Mouse (Mus musculus) testis, adult 10 weeks (tissue): Measurements from ENCODE around the gene Ppp2r5a. TPM values are rescaled to one million over a fixed set of nuclear protein-coding genes. Genes with fewer than 3 reads are reported as not detected.

Source experiments
- polyA plus RNA-seq: library from polyadenylated mRNA; stranded (reverse); fragments of 350-450 nt; fragmentation: Illumina TruSeq; extraction: RNeasy Lipid Tissue Mini Kit (QIAGEN cat#74804); gene quantifications from one replicate; pipeline ENCODE4 v1.2.3, GENCODE M21; 2014; ENCODE audit warnings: low read depth, low replicate concordance

The Ppp2r5a gene
- 49.0 TPM for polyA plus RNA-seq

DNA sequence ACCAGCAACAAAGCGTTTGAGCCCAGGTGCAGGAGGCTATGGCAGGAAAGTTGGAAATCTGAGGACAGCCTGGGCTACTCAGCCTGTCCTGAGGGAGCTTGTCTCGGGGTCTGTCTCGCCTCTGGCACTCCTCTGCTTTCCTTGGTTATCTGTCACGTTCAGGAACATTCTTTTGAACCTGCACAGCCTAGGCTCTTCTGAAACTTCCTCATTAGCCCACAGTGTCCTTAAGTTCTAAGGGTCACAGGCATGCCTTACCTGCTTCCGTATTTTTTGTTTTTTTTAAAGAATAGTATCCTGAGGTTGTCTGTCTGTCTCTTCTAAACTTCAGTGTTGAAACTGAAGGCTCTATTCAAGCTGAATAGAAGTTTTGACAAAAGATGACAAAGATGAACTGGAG is at the start of gene Ppp2r5a:
Gene Ppp2r5a (minus strand): TSS at position 199 of the 400 bp plus-strand sequence.

DNA sequence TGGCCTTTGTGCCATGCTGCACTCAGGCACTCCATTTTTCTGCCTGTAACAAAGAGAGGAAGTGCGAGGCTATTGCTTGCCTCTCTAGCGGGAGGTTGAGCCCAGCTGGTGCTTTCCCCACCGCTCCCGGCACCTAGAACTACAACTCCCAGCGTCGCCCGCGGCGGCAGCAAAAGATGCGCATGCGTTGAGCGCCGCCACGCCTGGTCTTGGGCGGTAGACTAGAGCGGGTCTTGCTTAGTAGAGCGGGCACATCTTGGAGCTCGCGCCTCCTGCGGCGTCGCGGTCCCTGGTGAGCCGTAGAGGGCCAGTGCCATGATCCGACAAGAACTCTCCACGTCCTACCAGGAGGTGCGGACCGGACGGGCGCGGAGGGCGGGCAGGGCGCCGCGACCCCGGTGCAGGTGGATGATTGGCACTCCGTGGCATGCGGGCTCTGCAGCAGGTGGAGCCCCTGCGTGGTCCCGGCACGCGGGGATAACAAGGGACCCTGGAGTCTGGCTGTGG is 77.3 kb downstream of the Ppp2r5a start, which contains the start of gene Tmem206:
Gene Tmem206 (plus strand): TSS at position 187 of the 507 bp plus-strand sequence.

DNA sequence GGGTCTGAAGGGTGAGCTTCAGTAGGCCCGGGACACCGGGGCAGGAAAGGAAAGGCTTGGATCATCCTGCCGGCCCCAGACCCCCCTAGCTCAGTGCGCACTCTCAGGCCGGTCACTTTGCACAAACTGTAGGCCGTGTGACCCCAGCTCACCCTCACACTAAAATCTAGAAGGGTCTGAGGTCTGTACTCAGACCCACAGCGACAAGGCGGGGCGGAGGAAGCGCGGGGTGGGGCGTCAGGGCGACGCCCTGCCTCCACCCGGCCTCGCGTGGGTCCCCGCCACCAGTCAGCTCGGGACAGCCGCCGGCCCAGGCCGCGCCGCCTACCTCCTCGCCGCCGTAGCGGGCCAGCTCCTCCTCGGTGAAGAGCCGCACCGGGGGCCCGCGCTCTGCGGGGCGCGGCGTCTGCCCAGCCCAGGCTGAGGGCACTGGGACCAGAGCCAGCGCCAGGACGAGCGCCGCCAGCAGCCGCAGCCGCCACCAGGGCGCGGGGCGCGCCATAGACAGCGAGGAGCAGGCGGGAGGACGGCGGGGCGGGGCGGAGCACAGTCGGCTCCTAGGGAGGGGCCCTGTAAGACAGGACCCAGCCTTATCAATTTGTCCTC is 85.4 kb downstream of the Ppp2r5a start, which contains the start of gene Nenf:
Gene Nenf (minus strand): TSS at position 604 of the 606 bp plus-strand sequence.

Other genes starting within 250 kb of the Ppp2r5a start
- gene Fam71a, start 238.5 kb downstream of the Ppp2r5a start, polyA plus RNA-seq: 41.2 TPM
- gene Atf3, start 185.2 kb downstream of the Ppp2r5a start, polyA plus RNA-seq: not detected
- 0.64 TPM for gene Nenf, start 85.1 kb downstream of the Ppp2r5a start, polyA plus RNA-seq
- 19.3 TPM for gene Tmem206, start 77.4 kb downstream of the Ppp2r5a start, polyA plus RNA-seq
- 58.3 TPM for gene Dtl, start 172.3 kb upstream of the Ppp2r5a start, polyA plus RNA-seq
- gene Ints7, start 172.4 kb upstream of the Ppp2r5a start, polyA plus RNA-seq: 14.4 TPM